Mouse (Mus musculus) megakaryocyte progenitor cell, adult 5-6 weeks (primary cell): Measurements from ENCODE around the gene Polr2j. TPM values are rescaled to one million over a fixed set of nuclear protein-coding genes. Genes with fewer than 3 reads are reported as not detected.
"Not testable (repeated sequence)": the region's sequence is repeated elsewhere in the genome, so short reads cannot be mapped to it uniquely, and the experiment has no call there.

Experiments used
- ATAC-seq: replicated peaks from 2 replicates; pipeline ENCODE4 v1.8.0; 2016; ENCODE audit warnings: mild to moderate bottlenecking, moderate TSS enrichment, inconsistent platforms; ENCODE audit not compliant: poor library complexity
- total RNA-seq, 2 experiments: library from RNA; stranded (forward) in 1 of 2; stranded (reverse) in 1 of 2; fragments of 157-497, 149-512 nt in 1 of 2; fragments of 200-1000 nt in 1 of 2; gene quantifications; 2 replicates each; pipeline versions ENCODE4 v1.2.3 to v1.2.4; 2015 to 2017

Gene Polr2j
- total RNA-seq, 2 experiments from 2014 or later = 115 to 153 TPM

DNA sequence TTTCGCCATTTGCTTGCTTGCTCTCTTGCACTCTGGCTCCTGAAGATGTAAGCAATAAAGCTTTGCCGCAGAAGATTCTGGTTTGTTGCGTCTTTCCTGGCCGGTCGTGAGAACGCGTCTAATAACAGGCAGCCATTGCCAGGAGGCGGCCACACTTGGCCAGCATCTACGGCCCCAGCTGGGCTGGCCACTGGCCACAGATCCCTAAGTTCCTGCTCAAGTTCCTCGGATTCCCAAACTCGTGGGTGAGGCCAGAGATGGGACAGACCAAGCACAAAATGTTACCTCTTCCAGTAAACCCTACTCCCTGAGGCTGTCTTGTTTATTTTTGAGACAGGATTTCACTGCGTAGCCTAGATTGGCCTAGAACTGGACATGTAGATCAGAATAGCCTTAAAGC, 43.7 kb downstream of the Polr2j start:
- ATAC-seq = not testable (repeated sequence)

DNA sequence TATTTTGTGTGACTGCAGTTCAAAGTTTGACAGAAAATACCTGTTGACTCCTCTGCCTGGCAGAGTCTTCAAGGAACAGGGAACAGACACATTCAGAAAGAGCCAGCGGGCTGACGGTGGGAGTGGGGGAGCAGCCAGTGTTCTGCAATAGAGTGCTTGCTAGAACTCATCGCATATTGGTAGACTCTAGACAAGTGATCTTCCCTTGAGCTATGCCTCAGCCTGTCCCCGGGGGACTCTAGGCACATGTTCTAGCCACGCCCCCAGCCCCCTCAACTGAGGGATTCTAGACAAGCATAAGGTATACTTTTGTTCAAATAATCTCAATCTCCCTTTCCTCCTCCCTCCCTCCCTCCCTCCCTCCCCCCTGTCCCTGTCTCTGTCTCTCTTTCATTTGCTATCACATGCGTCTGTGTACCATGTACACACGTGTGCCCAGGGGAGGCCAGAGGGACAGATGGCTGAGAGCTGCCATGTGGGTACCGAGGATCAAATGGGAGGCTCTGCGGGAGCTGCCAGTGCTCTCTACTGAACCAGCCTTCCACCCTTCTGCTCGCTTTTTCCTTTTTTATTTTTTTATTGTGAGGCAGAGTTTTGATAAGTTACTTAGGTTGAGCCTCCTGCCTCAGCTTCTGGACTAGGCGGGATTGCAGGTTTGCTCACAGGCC, 47.5 kb downstream of the Polr2j start:
- no peak for ATAC-seq

DNA sequence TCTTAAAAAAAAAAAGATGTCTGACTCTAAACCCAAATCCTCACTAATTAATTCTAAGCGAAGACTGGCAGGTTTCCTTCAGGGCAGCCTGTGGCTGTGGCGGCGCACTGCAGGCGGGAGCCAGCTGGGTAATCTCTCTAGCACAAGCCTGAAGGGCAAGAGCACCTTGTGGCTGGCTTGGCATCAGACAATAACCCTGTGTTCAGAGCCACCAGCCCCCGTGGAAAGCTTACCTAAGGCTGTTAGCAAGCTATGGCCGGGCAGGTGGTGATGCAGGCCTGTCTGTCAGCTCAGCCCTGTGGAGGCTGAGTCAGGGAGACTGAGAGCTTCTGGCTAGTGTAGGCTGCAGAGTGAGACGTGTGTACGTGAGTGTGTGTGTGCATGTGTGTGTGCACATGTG, 48.8 kb downstream of the Polr2j start:
- peak; percentile 45; the same call in 1 of the 2 replicates for ATAC-seq

DNA sequence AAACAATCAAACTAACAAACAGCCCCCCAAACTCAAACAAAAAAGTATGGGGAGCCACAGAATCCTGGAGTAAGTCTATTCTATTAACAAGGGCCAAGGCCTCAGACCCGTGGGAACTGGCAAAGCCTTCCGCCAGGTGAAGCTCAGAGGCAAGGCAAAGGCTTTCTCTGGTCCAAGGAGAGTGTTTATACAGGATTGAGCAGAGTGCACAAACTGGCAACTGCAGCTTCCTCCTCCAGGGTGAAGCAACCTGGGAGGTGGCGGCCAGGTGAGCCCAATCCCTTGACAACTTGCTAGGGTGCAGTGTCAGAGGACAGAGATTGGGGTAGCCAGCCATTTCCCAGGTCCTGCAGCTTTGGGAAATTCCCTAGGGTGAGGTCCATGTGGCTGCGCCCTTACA, 50.9 kb downstream of the Polr2j start:
- no peak for ATAC-seq

DNA sequence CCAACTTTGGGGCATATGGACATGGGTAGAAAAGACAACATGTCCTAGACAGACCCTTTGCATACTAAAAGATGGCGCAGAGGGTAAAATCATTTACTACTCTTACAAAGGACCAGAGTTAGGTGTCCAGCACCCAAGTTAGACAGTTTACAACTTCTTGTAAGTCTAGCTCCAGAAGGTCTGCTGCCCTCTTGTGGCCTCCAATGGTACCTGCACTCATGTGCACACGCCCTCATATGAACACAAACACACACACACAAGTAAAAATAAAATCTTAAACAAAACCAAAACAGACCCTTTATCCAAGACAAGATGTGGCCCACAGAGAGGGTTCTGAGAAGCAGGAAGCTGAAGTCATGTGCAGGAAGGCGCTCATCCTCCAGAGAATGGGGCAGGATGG, 51.6 kb downstream of the Polr2j start:
- ATAC-seq = no peak

DNA sequence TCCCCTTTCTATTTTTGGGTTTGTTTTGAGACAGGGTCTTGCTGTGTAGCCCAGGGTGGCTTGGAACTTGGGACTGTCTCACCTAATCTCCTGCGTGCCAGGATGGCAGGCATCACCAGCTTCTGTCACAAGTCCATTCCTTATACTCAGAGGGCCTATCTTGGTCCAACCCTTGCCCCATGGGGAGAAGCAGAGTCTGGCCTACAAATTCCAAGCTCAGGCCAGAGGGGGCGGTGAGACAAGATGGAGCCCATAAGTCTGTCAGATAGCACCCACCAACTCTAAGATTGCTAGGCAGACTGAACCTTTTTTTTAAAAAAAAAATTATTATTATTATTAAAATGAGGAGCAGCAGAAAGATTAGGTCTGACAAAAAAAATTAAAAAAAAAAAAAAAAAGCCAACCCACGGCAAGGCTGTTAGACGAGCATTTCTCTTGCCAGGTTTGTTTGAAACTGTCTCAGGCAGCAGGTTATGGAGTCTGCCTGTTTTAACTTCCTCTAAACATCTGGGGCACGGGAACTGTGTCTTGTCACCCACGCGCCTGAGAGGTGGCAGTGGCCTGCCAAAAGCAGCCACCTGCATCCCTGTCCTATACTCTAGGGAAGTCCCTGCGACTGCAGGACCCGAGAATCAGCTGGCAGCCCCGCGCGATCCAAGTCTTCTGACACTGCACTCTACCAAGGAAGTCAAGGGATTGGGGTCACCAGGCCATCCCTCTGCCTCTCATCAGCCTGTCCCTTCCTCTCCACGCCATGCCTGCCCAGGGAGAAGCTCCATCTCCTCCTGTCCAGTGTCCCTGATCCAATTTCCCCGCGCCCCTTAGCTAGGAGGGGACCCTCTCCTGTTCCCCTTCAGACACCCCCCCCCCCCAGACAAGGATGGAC, 53.4 kb downstream of the Polr2j start:
- peak; percentile 26 for ATAC-seq

DNA sequence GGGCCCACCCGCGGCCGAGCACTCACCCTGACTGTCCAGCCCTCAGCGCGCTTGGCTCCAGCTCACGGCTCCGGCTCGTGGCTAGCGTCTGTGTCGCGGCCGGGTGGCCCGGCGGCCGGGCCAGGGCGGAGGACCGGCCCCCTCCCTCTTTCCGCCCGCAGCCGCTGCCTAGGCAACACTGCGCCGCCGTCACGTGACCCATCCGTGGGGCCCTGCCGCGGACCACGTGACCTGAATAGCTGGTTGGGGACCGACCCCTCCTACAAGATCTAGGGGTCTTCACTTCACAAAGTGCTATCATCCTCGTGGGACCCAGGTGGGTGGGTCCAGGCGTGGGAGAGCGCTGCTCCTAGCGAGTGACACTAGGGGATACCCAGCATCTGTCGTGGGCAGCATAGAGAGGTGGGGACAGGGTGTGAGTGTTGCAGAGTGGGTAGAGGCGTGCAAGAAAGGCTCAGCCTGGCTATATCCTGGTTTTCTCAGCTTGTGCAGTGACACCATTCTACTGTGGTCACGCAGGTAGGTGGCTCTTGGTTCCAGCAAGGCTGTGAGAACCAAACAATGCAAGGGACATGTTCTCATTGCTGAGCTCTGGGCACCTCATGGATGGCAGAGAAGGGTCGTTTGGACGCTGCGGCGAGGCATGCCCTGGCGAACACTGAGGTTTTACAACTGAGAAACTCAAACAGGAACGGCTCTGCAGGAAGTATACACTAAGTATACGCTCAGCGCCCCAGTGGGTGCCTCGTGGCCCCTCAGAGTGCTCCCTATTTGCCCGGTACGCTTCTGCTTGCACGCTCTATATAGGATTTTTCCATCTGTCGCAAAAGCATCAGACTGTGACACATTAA, 54.3 kb downstream of the Polr2j start, which contains the start of gene Orai2:
Gene Orai2, minus strand, starts transcription at position 202 of the 851 bp plus-strand sequence.
- peak; percentile 47 for ATAC-seq

DNA sequence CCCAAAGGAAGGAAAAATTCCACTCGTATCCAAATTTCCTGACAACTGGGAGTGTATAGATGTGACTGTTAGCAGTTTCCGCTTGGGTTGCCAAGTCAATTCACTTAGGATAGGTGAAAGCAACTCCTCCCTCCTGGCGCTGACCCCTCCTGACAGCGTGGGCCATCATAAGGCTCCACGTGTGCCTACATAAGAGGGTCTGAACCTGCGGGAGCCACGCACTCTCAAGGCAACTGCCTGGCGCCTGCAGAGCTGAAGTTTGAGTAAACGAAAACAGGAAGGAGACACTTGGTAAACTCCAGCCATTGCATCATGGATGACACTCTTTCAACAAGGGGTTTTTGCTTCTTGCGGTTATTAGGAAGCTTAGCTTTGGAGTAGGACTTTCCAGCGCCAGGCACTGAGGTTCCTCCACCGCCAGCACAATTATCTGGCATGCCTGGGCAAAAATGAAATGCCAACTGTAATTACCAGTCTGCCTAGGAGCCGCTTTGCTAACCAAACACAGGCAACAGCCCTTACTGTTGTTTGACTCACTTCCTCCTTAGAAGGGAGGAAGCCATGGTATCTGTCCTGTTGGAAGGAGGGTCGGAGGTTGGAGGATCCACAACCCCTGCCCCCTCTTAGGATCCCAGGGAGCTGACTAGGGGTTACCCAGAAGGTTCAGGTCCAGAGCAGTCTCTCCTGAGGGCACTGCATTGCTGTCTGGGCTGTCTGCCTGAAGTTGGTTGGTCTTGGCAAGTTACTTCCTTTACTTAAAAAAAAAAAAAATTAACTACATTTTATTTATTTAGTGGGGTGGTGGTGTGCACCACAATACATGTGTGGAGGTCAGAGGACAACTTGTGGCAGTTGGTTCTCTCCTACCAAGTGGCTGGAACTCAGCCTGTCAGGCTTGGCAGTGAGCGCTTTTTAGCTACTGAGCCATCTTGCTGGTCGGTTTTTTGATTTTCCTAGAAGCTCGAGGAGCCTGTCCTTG, 55.2 kb downstream of the Polr2j start:
- peak; percentile 64 for ATAC-seq

Other genes starting within 250 kb of the Polr2j start
- gene Hspb1, start 228.7 kb upstream of the Polr2j start, total RNA-seq (2015) = not detected in 2 replicates
- gene Hspb1, start 228.7 kb upstream of the Polr2j start, total RNA-seq (2017) = not detected in 2 replicates
- 124 and 130 TPM in 2 replicates for gene Ywhag, start 182.0 kb upstream of the Polr2j start, total RNA-seq (2015)
- 87.4 and 88.3 TPM in 2 replicates for gene Ywhag, start 182.0 kb upstream of the Polr2j start, total RNA-seq (2017)
- gene Ssc4d, start 142.1 kb upstream of the Polr2j start, total RNA-seq (2015) = 3.3 and 6.8 TPM in 2 replicates
- gene Ssc4d, start 142.1 kb upstream of the Polr2j start, total RNA-seq (2017) = 2.0 and 2.3 TPM in 2 replicates
- 0.10 TPM in 1 of 2 replicates, not detected in the other for gene Zp3, start 136.5 kb upstream of the Polr2j start, total RNA-seq (2015)
- gene Zp3, start 136.5 kb upstream of the Polr2j start, total RNA-seq (2017) = not detected in 2 replicates
- gene Dtx2, start 121.8 kb upstream of the Polr2j start, total RNA-seq (2015) = 12.9 and 13.7 TPM in 2 replicates
- gene Dtx2, start 121.8 kb upstream of the Polr2j start, total RNA-seq (2017) = 4.7 and 5.5 TPM in 2 replicates
- not detected in 2 replicates for gene Upk3b, start 78.1 kb upstream of the Polr2j start, total RNA-seq (2015)
- gene Upk3b, start 78.1 kb upstream of the Polr2j start, total RNA-seq (2017) = not detected in 2 replicates
- gene Upk3bl, start 62.1 kb upstream of the Polr2j start, total RNA-seq (2015) = 0.59 and 1.4 TPM in 2 replicates
- 0.17 and 1.0 TPM in 2 replicates for gene Upk3bl, start 62.1 kb upstream of the Polr2j start, total RNA-seq (2017)
- 31.4 and 43.2 TPM in 2 replicates for gene Rasa4, start 32.7 kb upstream of the Polr2j start, total RNA-seq (2015)
- 21.5 and 31.9 TPM in 2 replicates for gene Rasa4, start 32.7 kb upstream of the Polr2j start, total RNA-seq (2017)
- 13.2 and 16.5 TPM in 2 replicates for gene Lrwd1, start 19.4 kb downstream of the Polr2j start, total RNA-seq (2015)
- 52.6 and 56.5 TPM in 2 replicates for gene Lrwd1, start 19.4 kb downstream of the Polr2j start, total RNA-seq (2017)
- 15.6 and 18.5 TPM in 2 replicates for gene Alkbh4, start 19.5 kb downstream of the Polr2j start, total RNA-seq (2015)
- 8.4 and 12.9 TPM in 2 replicates for gene Alkbh4, start 19.5 kb downstream of the Polr2j start, total RNA-seq (2017)
- gene Orai2, start 54.1 kb downstream of the Polr2j start, total RNA-seq (2015) = 16.4 and 16.7 TPM in 2 replicates
- gene Orai2, start 54.1 kb downstream of the Polr2j start, total RNA-seq (2017) = 21.2 and 26.9 TPM in 2 replicates
- gene Prkrip1, start 82.3 kb downstream of the Polr2j start, total RNA-seq (2015) = 21.0 and 26.5 TPM in 2 replicates
- gene Prkrip1, start 82.3 kb downstream of the Polr2j start, total RNA-seq (2017) = 51.5 and 78.2 TPM in 2 replicates
- gene Sh2b2, start 129.9 kb downstream of the Polr2j start, total RNA-seq (2015) = 27.8 and 33.0 TPM in 2 replicates
- gene Sh2b2, start 129.9 kb downstream of the Polr2j start, total RNA-seq (2017) = 12.1 TPM in 2 replicates